Mouse (Mus musculus): Measurements from ENCODE around the gene Idh2.

DNA sequence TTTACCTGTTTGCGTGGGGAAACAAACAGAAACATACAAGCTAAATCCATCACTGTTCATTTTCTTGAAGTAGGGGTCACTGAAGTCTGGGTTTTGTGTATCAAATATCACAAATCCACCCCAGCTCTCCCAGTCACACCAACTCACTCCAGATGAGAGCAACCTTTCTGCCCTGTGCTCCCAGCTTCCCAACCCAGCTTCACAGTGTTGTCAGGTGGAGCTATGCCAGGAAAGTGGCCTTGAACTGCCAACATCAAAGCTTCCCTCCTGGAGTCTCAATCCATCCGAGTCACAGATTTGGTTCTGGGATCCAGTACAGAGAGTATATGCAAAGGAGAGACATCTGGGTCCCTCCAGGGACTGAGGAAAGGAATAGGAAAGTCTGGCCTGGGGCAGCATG, 966 bp upstream of the Idh2 start:
- TF ChIP-seq CTCF (IDR thresholded peaks at IDR 0.05 in 2 of 3, conservative IDR thresholded peaks at IDR 0.05 in 1 of 3; ENCODE audit: control insufficient read depth in 1 of 3, insufficient read depth in 1 of 3, low read depth in 2 of 3, low read length in 3 of 3, poor library complexity in 1 of 3, severe bottlenecking in 1 of 3) (no peak), TAL1 (IDR thresholded peaks at IDR 0.05; ENCODE audit: low read length) (no peak), EP300 (IDR thresholded peaks at IDR 0.05; ENCODE audit: low read depth in 1 of 2, low read length in 2 of 2) (no peak), CHD2 (IDR thresholded peaks at IDR 0.05; ENCODE audit: low read length) (no peak), POLR2A (IDR thresholded peaks at IDR 0.05; ENCODE audit: control insufficient read depth in 1 of 2, insufficient read depth in 1 of 2, low read depth in 1 of 2, low read length in 2 of 2, poor library complexity in 1 of 2) (no peak), ZC3H11A (IDR thresholded peaks at IDR 0.05; ENCODE audit: low read depth, low read length) (no peak), ETS1 (IDR thresholded peaks at IDR 0.05; ENCODE audit: low read depth, low read length) (no peak), GABPA (IDR thresholded peaks at IDR 0.05; ENCODE audit: low read depth, low read length) (no peak)
